Mouse (Mus musculus): ENCODE results near the gene Cdh4. TPM values are rescaled to one million over a fixed set of nuclear protein-coding genes. Genes with fewer than 3 reads are reported as not detected.

Cdh4 gene
- polyA plus RNA-seq, 1 experiment from 2014 or later, result 22.6 TPM

DNA sequence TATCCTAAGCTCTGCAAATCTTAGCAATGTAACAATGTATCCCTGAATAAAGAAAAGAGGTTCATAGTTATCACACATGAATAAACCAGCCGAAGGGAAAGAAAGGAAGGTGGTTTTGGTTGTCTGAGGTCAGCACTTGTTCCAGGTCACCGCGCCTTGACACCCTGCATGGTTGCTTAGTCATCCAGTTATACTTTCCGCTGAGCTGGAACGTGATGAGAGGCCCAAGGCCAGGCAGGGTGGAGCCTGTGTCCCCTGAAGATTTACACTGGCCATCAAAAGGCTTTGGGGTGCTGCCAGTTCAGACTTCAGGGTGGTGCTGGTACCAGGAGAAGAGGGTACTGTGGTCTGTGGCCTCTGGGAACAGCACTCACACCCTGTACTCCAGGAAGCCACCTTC is 105.4 kb downstream of the Cdh4 start:
- 64% methylated on average over 5 of the region's 5 CpGs for WGBS
- Histone ChIP-seq H3K9me3 (no peaks in the 10 kb centered on the region), H3K27me3 (replicated peaks) (no peaks in the 10 kb centered on the region), H3K36me3 (no peaks in the 10 kb centered on the region), H3K27ac (no peak overlapping the region), H3K4me3 (no peak overlapping the region), H3K4me1 (no peaks in the 10 kb centered on the region), H3K9ac (no peak overlapping the region), H3K4me2 (replicated peaks) (no peak overlapping the region)
- ATAC-seq (ENCODE audit: low FRiP score, low read depth), result no peak

DNA sequence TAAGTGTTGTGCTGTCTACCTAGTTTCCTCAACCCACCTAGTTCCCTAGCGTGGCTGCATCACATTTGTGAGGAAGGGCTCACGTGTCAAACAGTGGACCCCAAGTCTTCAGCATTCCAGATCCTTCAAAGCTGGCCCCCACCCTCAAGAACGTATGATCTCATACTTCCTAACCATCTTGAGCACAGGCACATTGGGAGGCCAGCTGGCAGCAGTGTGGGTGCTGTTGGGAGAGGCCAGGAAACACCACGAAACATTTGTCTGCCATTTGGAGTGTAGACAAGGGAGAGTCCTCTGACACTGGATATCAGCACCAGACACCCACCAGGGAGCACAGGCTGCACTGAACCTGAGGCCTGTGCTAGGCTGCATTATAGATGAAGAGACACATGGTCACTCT is 113.7 kb downstream of the Cdh4 start:
- H3K4me2 ChIP-seq (replicated peaks), result no peak overlapping the region
- WGBS, result 88% methylated on average over 4 of the region's 4 CpGs
- H3K4me1 ChIP-seq, result peaks cover 7% of the 10 kb centered on the region; the same call in 1 of the 2 replicates
- no peaks in the 10 kb centered on the region for H3K36me3 ChIP-seq
- no peak overlapping the region for H3K9ac ChIP-seq
- H3K4me3 ChIP-seq, result no peak overlapping the region
- no peak overlapping the region for H3K27ac ChIP-seq
- H3K9me3 ChIP-seq, result no peaks in the 10 kb centered on the region
- no peak for ATAC-seq (ENCODE audit: low FRiP score, low read depth)
- H3K27me3 ChIP-seq (replicated peaks), result no peaks in the 10 kb centered on the region

DNA sequence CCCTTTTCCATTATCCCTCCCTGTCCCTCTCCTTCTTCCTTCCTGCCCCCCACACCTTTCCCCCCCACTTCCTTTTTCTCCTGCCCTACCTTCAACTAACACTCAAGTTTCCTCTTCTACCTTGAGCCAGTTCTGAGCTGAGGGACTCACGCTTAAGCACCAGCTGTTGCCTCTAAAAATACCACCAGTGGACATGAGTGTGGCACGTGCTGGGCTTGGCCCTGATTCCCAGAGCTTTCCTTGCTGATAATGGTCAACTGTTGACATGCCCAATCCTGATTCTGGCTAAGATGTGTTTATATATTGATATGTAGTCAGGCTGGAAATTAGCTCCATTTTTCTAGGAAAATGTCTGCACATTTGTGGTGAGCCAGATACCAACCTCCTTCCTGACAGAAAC is 120.1 kb downstream of the Cdh4 start:
- H3K4me3 ChIP-seq, result no peak overlapping the region
- H3K9ac ChIP-seq, result no peak overlapping the region
- H3K9me3 ChIP-seq, result no peaks in the 10 kb centered on the region
- 92% methylated on average over 2 of the region's 2 CpGs for WGBS
- no peak overlapping the region for H3K4me2 ChIP-seq (replicated peaks)
- no peaks in the 10 kb centered on the region for H3K27me3 ChIP-seq (replicated peaks)
- H3K27ac ChIP-seq, result no peak overlapping the region
- no peak for ATAC-seq (ENCODE audit: low FRiP score, low read depth)
- H3K36me3 ChIP-seq, result no peaks in the 10 kb centered on the region
- H3K4me1 ChIP-seq, result peaks cover 17% of the 10 kb centered on the region

DNA sequence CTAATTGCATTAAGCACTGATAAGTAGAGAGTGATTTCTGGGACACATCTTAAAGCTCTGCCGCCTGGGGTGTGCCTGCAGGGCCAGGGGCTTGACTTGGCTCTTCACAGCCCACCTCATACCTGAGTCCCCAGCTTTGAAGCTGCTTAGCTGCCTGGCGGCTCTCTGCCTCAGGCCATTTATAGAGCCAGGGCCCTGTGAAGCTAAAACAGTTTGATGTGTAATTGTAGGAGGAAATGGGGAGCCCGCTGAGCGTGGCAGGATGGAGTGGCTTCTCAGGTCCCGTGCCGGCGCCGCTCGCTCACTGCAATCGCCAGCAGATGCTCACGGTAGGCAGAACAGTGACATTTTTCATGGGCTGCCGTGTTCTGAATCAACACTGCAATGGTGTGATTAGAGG is 123.4 kb downstream of the Cdh4 start:
- Histone ChIP-seq H3K4me3 (no peak overlapping the region), H3K9ac (no peak overlapping the region), H3K4me2 (replicated peaks) (peak overlapping the region; percentile 22; the same call in 1 of the 2 replicates), H3K4me1 (peaks cover 24% of the 10 kb centered on the region), H3K36me3 (no peaks in the 10 kb centered on the region), H3K9me3 (no peaks in the 10 kb centered on the region), H3K27ac (no peak overlapping the region), H3K27me3 (replicated peaks) (no peaks in the 10 kb centered on the region)
- WGBS, result 9% methylated on average over 12 of the region's 12 CpGs
- no peak for ATAC-seq (ENCODE audit: low FRiP score, low read depth)

DNA sequence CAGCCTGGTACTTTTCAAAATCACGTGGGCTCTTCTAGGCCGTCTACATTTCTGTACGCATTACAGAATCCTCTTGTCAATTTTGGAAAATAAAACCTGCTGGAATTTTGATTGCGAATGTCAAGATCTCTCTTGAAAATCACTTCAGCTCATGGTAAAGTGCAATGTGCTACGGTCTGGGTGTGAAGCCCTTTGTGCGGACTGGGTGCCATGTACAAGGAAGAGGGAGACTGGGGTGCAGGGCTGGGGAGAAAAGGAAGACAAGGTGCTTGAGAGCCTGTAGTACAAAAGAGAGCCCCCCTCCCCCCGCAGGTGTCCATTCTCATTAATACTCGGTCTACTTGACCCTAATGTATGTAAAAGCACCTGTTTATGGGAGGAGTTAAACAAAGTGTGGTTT is 125.7 kb downstream of the Cdh4 start:
- H3K36me3 ChIP-seq, result no peaks in the 10 kb centered on the region
- no peak overlapping the region for H3K9ac ChIP-seq
- WGBS, result 93% methylated on average over 8 of the region's 8 CpGs
- H3K4me3 ChIP-seq, result no peak overlapping the region
- no peaks in the 10 kb centered on the region for H3K27me3 ChIP-seq (replicated peaks)
- no peaks in the 10 kb centered on the region for H3K9me3 ChIP-seq
- no peak overlapping the region for H3K27ac ChIP-seq
- H3K4me1 ChIP-seq, result peaks cover 46% of the 10 kb centered on the region
- no peak overlapping the region for H3K4me2 ChIP-seq (replicated peaks)
- no peak for ATAC-seq (ENCODE audit: low FRiP score, low read depth)

DNA sequence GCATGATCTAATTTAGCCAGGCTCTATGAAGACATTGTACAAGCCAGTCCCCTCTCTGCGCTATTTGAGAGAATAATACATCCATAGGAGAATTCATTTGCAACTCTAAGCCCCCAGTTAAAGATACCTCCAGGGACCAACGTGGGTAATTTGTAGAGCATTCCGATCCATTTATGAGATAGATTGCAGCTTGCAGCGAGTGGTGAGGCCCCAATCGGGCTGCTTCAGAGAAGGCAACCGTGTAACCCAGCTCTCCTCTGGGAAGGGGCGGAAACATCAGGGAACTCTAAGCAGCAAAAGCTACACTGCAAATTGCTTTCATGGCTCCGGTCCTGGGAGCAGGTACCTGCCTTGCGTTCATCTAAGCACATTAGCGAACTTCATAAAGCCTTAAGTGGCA is 126.9 kb downstream of the Cdh4 start:
- H3K36me3 ChIP-seq, result no peaks in the 10 kb centered on the region
- no peak overlapping the region for H3K9ac ChIP-seq
- H3K27ac ChIP-seq, result no peak overlapping the region
- no peaks in the 10 kb centered on the region for H3K9me3 ChIP-seq
- H3K27me3 ChIP-seq (replicated peaks), result no peaks in the 10 kb centered on the region
- 30% methylated on average over 10 of the region's 10 CpGs for WGBS
- no peak for ATAC-seq (ENCODE audit: low FRiP score, low read depth)
- H3K4me3 ChIP-seq, result no peak overlapping the region
- peaks cover 58% of the 10 kb centered on the region for H3K4me1 ChIP-seq
- H3K4me2 ChIP-seq (replicated peaks), result no peak overlapping the region

DNA sequence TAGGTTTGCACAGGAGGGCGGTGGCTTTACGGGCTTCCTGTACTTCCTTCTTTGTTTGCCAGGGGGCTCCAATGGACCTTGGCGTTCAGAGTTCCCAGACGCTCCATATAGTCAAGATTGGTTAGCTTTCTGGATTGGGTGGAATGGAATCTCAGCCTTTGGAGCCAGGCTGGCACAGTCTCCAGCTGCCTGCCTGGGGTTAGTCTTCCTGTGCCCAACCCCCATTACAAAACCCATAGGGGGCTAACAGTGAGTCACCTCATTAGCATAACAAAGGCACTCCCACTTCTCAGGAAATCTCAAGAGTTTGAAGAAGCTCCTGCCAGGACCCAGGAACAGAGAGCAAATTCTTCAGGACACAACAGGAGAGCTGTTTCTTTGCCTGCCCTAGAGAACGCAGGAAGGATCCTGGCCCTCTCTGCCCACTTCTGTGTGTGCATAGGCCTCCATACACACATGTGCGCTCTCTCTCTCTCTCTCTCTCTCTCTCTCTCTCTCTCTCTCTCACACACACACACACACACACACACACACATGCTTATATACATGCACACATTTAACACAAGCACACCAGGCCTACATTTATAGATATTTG is 129.0 kb downstream of the Cdh4 start:
- Histone ChIP-seq H3K4me2 (replicated peaks) (no peak overlapping the region), H3K9me3 (no peaks in the 10 kb centered on the region), H3K27me3 (replicated peaks) (no peaks in the 10 kb centered on the region), H3K4me1 (peaks cover 48% of the 10 kb centered on the region), H3K36me3 (no peaks in the 10 kb centered on the region), H3K4me3 (no peak overlapping the region), H3K27ac (no peak overlapping the region), H3K9ac (no peak overlapping the region)
- 25% methylated on average over 6 of the region's 6 CpGs for WGBS
- ATAC-seq (ENCODE audit: low FRiP score, low read depth), result peak; percentile 48

DNA sequence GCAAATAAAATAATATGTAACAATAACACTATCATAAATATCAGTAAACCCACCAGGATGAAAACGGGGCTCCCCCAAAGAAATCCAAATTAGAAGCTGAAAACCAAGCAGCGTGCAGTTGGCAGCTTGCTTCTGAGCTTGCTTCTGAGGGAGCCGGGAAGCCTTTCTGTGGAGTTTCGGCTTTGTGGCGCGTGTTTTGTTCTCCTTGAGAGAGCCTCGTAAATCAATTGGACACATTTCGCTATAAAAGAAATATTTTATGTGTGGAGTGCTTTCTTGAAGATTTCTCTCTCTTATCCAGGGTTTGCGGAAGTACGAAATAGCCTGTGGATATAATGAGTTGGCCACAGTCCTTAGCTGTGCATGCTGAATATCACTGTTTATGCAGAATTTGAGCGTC is 131.1 kb downstream of the Cdh4 start:
- H3K27ac ChIP-seq, result no peak overlapping the region
- H3K4me3 ChIP-seq, result no peak overlapping the region
- H3K9me3 ChIP-seq, result no peaks in the 10 kb centered on the region
- WGBS, result 26% methylated on average over 11 of the region's 11 CpGs
- ATAC-seq (ENCODE audit: low FRiP score, low read depth), result no peak
- H3K4me2 ChIP-seq (replicated peaks), result peak overlapping the region; percentile 9
- peaks cover 48% of the 10 kb centered on the region for H3K4me1 ChIP-seq
- no peak overlapping the region for H3K9ac ChIP-seq
- H3K36me3 ChIP-seq, result no peaks in the 10 kb centered on the region
- no peaks in the 10 kb centered on the region for H3K27me3 ChIP-seq (replicated peaks)

DNA sequence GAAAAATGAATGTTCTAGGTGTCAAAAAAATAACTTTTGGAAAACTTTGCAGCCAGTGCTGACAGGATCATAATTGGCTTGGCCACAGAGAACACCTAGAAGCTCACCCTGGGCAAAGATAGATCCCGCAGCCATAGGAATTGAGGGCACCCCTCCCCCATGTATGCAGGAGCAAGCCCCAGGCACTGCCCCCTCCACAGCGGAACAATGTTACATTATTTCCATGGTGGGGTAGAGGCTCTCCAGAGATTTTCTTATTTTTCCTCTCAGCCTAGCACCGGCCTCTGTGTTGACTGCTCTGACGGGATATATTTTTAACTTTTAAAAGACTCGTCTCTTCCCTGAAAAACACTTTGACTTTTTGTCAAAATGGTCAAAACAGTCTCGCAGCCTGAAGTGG is 131.6 kb downstream of the Cdh4 start:
- Histone ChIP-seq H3K27me3 (replicated peaks) (no peaks in the 10 kb centered on the region), H3K36me3 (no peaks in the 10 kb centered on the region), H3K4me2 (replicated peaks) (no peak overlapping the region), H3K9ac (no peak overlapping the region), H3K4me1 (peaks cover 48% of the 10 kb centered on the region), H3K27ac (no peak overlapping the region), H3K9me3 (no peaks in the 10 kb centered on the region), H3K4me3 (no peak overlapping the region)
- WGBS, result 47% methylated on average over 6 of the region's 6 CpGs
- ATAC-seq (ENCODE audit: low FRiP score, low read depth), result no peak

DNA sequence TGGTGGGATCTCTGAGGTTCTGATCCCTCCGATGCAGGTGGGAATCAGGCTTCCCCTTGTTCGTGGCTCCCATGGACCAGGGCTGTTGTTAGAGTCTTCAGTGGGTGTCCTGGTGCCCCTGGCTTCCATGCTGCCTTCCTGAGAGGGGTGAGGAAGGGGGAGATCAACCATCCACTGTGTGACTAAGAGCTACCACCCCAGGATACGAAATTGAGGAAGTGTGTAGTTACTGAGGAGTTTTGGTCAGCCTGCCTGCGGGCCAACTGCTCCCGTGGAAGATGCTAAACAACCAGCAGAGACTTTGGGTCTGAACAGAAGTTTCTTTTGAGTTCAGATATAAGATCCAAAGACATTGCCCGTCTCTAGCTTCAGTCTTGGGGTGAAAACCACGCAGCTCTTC is 133.4 kb downstream of the Cdh4 start:
- H3K36me3 ChIP-seq, result no peaks in the 10 kb centered on the region
- H3K4me1 ChIP-seq, result peaks cover 34% of the 10 kb centered on the region
- no peaks in the 10 kb centered on the region for H3K9me3 ChIP-seq
- WGBS, result 90% methylated on average over 7 of the region's 7 CpGs
- no peak overlapping the region for H3K4me3 ChIP-seq
- H3K4me2 ChIP-seq (replicated peaks), result no peak overlapping the region
- H3K27me3 ChIP-seq (replicated peaks), result no peaks in the 10 kb centered on the region
- no peak overlapping the region for H3K9ac ChIP-seq
- H3K27ac ChIP-seq, result no peak overlapping the region
- ATAC-seq (ENCODE audit: low FRiP score, low read depth), result no peak

DNA sequence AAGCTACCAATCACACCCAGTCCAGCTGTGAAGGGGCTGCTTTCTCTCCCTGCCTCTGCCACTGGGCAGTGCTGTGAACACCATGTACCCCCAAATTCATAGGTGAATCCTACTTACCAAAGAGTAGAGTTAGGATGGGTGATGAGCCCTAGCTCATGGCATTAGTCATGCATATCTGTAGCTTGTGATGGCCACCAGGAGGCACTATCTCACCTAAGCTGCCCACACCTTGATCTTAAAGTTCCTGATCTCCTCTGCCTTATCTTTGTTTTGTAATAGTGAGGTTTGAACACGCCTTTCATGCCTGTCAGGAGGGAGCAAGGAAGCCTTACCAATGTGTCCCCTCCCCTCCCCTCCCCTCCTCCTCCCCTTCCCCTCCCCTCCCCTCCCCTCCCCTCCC is 134.0 kb downstream of the Cdh4 start:
- Histone ChIP-seq H3K4me2 (replicated peaks) (no peak overlapping the region), H3K9me3 (no peaks in the 10 kb centered on the region), H3K4me3 (no peak overlapping the region), H3K4me1 (peaks cover 28% of the 10 kb centered on the region), H3K27ac (no peak overlapping the region), H3K9ac (no peak overlapping the region), H3K27me3 (replicated peaks) (no peaks in the 10 kb centered on the region), H3K36me3 (no peaks in the 10 kb centered on the region)
- 81% methylated on average over 1 of the region's 1 CpGs for WGBS
- ATAC-seq (ENCODE audit: low FRiP score, low read depth), result no peak

DNA sequence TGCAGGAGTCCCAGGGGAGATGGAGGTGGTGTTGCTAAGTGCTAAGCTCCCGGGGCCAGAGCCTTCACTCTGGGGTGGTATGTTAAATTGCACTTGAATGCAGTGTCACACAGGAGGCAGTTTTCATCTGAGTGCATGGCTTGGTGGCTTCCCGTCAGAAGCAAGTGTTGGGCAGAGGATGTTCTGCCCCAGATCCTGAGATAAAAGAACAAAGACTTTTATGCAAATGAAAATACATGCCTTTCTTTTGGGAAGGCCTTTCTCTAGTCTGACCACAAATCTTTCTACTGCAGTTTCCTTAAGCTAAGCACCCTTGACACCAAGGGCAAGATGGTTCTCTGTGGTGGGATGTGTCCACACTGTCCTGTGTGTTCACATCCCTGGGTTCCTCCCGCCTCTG is 136.1 kb downstream of the Cdh4 start:
- no peaks in the 10 kb centered on the region for H3K36me3 ChIP-seq
- no peaks in the 10 kb centered on the region for H3K27me3 ChIP-seq (replicated peaks)
- no peak overlapping the region for H3K4me2 ChIP-seq (replicated peaks)
- H3K4me3 ChIP-seq, result no peak overlapping the region
- H3K9ac ChIP-seq, result no peak overlapping the region
- H3K4me1 ChIP-seq, result peaks cover 13% of the 10 kb centered on the region; the same call in 1 of the 2 replicates
- no peak overlapping the region for H3K27ac ChIP-seq
- H3K9me3 ChIP-seq, result no peaks in the 10 kb centered on the region
- WGBS, result 71% methylated on average over 3 of the region's 3 CpGs
- ATAC-seq (ENCODE audit: low FRiP score, low read depth), result no peak

DNA sequence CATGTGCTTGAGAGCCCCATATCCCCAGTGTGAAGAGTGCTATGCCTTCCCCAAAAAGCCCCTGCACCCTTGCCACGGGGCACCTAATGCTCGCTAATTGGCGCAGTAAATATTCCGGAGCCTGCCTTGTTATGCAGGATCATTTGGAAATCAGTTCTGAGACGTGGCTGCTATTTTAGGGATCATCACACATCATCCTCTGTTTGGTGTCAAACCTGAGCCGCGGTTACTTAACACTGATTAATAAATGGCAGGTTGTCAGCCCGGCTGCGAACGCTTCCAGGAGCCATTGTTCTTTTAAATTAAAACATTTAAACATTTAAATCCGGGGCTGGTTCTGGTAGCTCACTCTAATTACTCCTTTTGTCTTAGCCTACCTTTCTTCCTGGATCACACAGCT is 136.6 kb downstream of the Cdh4 start:
- Histone ChIP-seq H3K4me1 (peaks cover 12% of the 10 kb centered on the region; the same call in 1 of the 2 replicates), H3K4me2 (replicated peaks) (no peak overlapping the region), H3K4me3 (no peak overlapping the region), H3K27ac (no peak overlapping the region), H3K9ac (no peak overlapping the region), H3K9me3 (no peaks in the 10 kb centered on the region), H3K36me3 (no peaks in the 10 kb centered on the region), H3K27me3 (replicated peaks) (no peaks in the 10 kb centered on the region)
- ATAC-seq (ENCODE audit: low FRiP score, low read depth), result no peak
- 69% methylated on average over 11 of the region's 11 CpGs for WGBS
